Mouse (Mus musculus) neutrophil, adult 5-6 weeks (primary cell): ENCODE measurements around the gene Kcna2. TPM values are rescaled to one million over a fixed set of nuclear protein-coding genes. Genes with fewer than 3 reads are reported as not detected.

Experiments used
- ATAC-seq: fragments of 151-379, 151-347 bp; 2 replicates; pipeline ENCODE4 v1.8.0; 2017; ENCODE audit warnings: mild to moderate bottlenecking, moderate TSS enrichment; ENCODE audit not compliant: insufficient number of reproducible peaks, poor library complexity, low FRiP score, severe bottlenecking; ENCODE audit errors: extremely low read depth
- total RNA-seq: library from RNA; stranded (forward); fragments of 200-1000 nt; gene quantifications from 2 replicates; pipeline ENCODE4 v1.2.3, GENCODE M21; 2017

The Kcna2 gene
- total RNA-seq, 1 experiment from 2014 or later, result 0.81 TPM

DNA sequence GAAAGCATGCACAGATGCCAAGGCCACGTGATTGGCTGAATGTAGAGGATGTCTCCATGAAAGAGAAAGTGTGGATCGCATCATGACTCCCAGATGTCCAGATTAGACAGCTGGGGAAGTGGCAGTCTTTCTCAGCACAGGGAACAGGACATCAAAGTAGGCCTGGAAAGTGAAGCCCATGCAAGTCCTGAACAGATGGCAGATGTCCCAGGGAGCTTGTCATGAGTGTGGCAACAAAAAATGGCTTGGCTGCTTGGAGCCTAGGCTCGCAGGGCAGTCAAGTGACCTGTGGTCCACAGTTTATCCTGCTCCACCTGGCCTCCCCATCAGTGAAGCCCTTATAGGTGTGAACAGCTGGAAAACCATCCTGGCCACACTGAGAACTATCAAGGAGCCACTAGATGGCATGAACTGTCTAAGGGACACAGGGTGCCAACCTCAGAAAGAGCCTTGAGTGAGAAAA is 4.6 kb upstream of the Kcna2 start:
- ATAC-seq, result no peak

- ATAC-seq, result no peak
These were observed 1.1 kb upstream of the Kcna2 start for GRCm38 (mm10) chr3:107099866-107100265.

GRCm38 (mm10) chr3:107101456-107101786 is 475 bp downstream of the Kcna2 start:
- no peak for ATAC-seq

DNA sequence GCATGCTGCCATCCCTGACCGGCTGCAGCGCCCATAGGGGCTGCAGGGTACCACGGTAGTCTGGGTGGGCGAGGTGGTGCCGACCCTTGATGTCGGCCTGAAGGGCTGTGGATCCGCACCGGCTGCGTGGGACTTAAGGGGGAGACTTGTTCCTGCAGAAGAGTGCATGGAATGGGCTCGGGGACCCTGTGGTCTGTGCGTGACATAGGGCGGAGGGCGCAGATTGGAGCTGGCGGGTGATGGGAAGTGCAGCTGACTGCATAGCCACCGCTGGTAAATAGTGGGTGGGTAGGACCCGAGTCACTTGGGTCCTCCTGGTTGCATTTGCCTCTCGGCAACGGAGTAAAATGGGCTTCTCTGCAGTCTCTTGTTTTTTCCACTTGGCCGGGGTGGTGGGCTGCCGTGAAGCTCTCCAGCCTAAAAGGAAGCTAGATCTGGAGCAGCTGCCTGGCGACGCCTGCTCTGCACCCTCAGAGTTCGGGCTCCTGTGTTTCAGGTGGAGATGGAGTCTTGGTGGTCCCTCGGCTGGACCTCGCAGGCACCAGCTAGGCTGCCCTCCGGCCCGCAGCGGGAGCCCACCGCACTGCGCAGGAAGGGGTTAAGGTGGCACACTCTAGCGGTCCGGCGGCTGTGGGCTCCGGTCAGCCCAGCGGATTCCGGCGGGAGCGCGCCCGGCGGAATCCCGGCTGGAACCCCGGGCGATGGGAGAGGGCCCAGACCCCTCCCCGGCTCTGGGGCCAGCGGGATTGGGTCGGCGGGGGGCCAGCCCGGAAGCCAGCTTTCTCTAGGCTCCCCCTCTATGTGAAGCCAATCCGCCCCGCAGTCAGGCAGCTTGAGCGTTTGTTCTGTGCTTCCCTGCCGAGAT is 1.1 kb downstream of the Kcna2 start:
- no peak for ATAC-seq

DNA sequence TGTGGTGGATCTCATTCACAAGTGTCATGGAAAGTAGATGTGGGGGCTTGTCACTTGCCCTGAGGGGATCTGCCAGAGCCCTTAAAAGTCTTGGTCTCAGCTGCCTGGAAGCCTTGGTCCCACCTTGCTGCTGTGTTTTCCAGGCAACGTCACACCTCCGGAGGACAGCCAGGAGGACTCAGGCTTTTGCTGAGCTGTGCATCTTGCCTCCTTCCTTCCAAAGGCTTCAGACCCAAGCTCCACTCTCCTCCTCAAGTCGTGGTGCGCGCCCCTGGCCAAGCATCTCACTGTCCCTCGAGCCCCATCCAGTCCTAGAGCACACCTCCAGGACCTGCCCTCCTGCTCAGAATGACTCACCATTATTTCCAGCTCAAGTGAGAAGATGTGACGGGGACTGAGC is 2.1 kb downstream of the Kcna2 start:
- ATAC-seq, result no peak

DNA sequence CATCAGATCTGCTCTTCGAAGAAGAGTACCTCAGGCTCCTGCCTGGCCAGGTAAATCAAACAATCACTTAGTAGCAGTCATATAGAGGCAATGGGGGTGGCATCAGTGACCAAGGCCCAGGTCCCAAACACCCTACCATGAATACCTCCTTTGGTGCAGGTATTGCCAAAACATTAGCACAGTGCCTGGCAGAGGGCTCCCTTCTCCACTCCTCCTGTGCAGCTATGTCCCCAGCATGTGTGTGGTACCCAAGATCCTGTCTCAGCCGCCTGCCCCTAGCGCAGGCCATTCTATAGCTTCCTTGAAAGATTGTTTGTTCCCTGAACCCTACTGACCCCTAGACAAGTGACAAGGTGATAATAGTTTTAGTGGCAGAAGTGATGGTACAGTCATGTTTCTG is 2.5 kb downstream of the Kcna2 start:
- no peak for ATAC-seq

GRCm38 (mm10) chr3:107105986-107106385 is 5.0 kb downstream of the Kcna2 start:
- ATAC-seq, result no peak

DNA sequence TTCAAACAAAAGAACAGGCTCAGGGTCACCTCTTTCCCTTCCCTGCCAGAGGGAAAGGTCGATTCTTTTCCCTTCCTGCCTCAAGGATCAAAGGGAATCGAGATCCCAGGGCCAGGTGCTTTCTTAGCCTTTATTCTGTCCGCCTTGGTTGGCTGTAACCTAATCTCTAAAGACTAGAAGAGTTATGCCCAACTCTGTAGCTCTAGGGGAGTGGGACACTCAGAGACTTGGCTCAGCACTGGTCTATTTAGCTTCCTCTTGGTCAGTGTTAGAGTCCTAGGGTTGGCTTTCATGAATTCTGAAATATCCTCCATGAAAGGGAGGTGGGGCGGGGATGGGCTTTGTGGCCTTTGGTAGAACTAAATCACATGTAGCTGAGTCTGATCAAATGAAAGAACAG is 11.6 kb downstream of the Kcna2 start:
- ATAC-seq, result no peak

- ATAC-seq, result no peak
These were observed 12.2 kb downstream of the Kcna2 start for GRCm38 (mm10) chr3:107112932-107113659.

- no peak for ATAC-seq
These were observed 13.1 kb downstream of the Kcna2 start for GRCm38 (mm10) chr3:107113771-107114737.

GRCm38 (mm10) chr3:107114941-107115340 is 14.0 kb downstream of the Kcna2 start:
- ATAC-seq, result no peak

DNA sequence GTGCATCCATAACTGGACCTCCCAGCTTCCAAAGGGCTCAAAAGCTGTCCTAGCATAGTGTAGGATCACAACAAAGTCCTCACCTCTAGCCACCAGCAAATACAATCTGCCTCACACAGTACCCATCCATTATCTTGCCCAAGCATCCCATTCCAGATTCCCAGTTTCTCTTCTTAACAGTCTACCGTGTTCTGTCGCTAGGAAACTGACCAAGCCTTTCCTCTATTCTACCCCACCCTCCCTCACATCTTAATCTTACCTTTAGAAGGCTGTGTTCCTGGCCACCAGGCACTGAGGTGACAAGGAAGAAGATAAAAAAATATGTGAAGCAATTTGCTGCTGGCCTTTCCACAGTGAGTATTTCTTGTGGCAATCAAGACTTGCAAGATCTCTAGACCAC is 14.8 kb downstream of the Kcna2 start:
- no peak for ATAC-seq

DNA sequence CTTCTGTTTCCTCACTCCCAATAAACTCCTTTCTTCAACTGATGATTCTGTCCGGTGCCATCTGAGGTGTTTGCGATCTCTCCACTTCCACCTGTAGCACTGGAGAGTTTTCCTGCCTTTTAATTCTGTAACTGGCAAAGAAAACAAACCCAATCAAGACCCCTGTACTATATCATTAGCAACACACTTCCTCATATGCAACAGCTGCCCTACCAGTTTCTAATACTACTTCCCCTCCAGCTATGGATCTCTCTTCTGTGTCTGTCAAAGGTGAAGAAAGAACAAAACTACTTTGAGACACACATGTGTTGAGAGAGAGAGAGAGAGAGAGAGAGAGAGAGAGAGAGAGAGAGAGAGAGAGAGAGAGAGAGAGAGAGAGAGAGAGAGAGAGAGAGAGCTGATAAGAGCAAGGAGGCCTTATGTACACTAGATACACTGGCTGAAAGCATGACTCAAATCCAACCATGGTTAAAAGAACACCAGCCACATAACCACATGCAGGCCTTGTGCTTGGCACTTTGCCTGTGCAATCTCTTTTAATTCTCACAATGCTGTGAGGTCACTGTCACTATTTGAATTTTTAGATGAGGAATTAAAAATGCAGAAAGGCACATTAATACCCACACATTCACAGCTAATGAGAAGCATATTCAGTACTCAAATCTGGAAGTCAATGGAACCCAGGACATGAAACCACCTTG is 19.1 kb downstream of the Kcna2 start:
- no peak for ATAC-seq

- ATAC-seq, result no peak
These were observed 21.4 kb downstream of the Kcna2 start for GRCm38 (mm10) chr3:107122306-107122705.

- no peak for ATAC-seq
These were observed 26.7 kb downstream of the Kcna2 start for GRCm38 (mm10) chr3:107127667-107128066.

- ATAC-seq, result no peak
These were observed 27.5 kb downstream of the Kcna2 start for GRCm38 (mm10) chr3:107128421-107128820.

GRCm38 (mm10) chr3:107129251-107129650 is 28.3 kb downstream of the Kcna2 start:
- ATAC-seq, result no peak

GRCm38 (mm10) chr3:107130661-107131326 is 29.8 kb downstream of the Kcna2 start:
- no peak for ATAC-seq
